Mouse (Mus musculus) brain, embryonic 14.5 days (tissue): ENCODE measurements at regions not wholly inside any gene's neighbourhood (a gene's known extent, or its start where the extent isn't known, plus 50 kb on each side); places are given as distances from the start of the nearest gene placed in this dataset.

ENCODE experiments used
- CTCF ChIP-seq: fragments of 200-500 bp; IDR thresholded peaks from 2 replicates; pipeline ENCODE4 v1.5.1; 2012; ENCODE audit warnings: inconsistent platforms, mild to moderate bottlenecking, moderate library complexity, borderline replicate concordance; ENCODE audit not compliant: insufficient read depth, insufficient read length; ENCODE audit errors: extremely low read depth
- POLR2A ChIP-seq: fragments of 200-500 bp; IDR thresholded peaks from 2 replicates; pipeline ENCODE4 v1.6.1; 2012; ENCODE audit warnings: mild to moderate bottlenecking, inconsistent platforms, borderline replicate concordance; ENCODE audit not compliant: poor library complexity, insufficient read depth, insufficient read length, severe bottlenecking; ENCODE audit errors: extremely low read depth

GRCm38 (mm10) chr13:28420636-28421035 is 163.3 kb downstream of the Gm11361 start:
- TF ChIP-seq POLR2A (no peak), CTCF (no peak)
